Mouse (Mus musculus) forebrain, postnatal 0 days (tissue): Measurements from ENCODE around the gene Ccdc39. TPM values are rescaled to one million over a fixed set of nuclear protein-coding genes. Genes with fewer than 3 reads are reported as not detected.

ENCODE experiments used
- ATAC-seq: fragments of 200-750 bp; cut with Nextera tagmentation; 2 replicates; pipeline ENCODE4 v1.8.0; 2017; ENCODE audit warnings: mild to moderate bottlenecking, moderate library complexity
- DNase-seq: peaks from one replicate; pipeline ENCODE4 v3.0.0-alpha.2; 2015
- H3K27ac ChIP-seq: fragments of 300-500 bp; sonication (generic); 2 replicates; pipeline ENCODE4 v1.5.1; 2014; ENCODE audit warnings: low read depth, mild to moderate bottlenecking, antibody characterized with exemption, low read length, moderate library complexity, mixed read lengths
- H3K27me3 ChIP-seq: fragments of 300-500 bp; sonication (generic); 2 replicates; pipeline ENCODE4 v1.6.1; 2014; ENCODE audit warnings: mild to moderate bottlenecking, low read length, mixed read lengths; ENCODE audit not compliant: insufficient read depth
- H3K36me3 ChIP-seq: fragments of 300-500 bp; sonication (generic); 2 replicates; pipeline ENCODE4 v1.6.1; 2014; ENCODE audit warnings: mild to moderate bottlenecking, moderate library complexity; ENCODE audit not compliant: insufficient read depth
- H3K4me1 ChIP-seq: fragments of 300-500 bp; sonication (generic); 2 replicates; pipeline ENCODE4 v1.6.1; 2014; ENCODE audit warnings: antibody characterized with exemption; ENCODE audit not compliant: insufficient read depth
- H3K4me2 ChIP-seq: fragments of 300-500 bp; sonication (generic); 2 replicates; pipeline ENCODE4 v1.6.1; 2014; ENCODE audit warnings: low read depth, mild to moderate bottlenecking, moderate library complexity
- H3K4me3 ChIP-seq: fragments of 300-500 bp; sonication (generic); 2 replicates; pipeline ENCODE4 v1.5.1; 2014; ENCODE audit warnings: low read depth, low read length, mixed read lengths
- H3K9ac ChIP-seq: fragments of 300-500 bp; sonication (generic); 2 replicates; pipeline ENCODE4 v1.6.1; 2014; ENCODE audit warnings: mild to moderate bottlenecking
- H3K9me3 ChIP-seq: fragments of 300-500 bp; sonication (generic); 2 replicates; pipeline ENCODE4 v1.6.1; 2016; ENCODE audit warnings: low read length
- CTCF ChIP-seq: sonication (generic); IDR thresholded peaks from 2 replicates; pipeline ENCODE4 v1.5.1; 2016; ENCODE audit warnings: antibody characterized with exemption, control low read depth, low read depth
- WGBS: fragments of 180-500 bp; shearing (Covaris S2); extraction: QIAGEN DNeasy Blood & Tissue Kit; methylation state at CpG from one replicate; pipeline ENCODE4 v1.1.7; 2014; 5-methylcytosine and 5-hydroxymethylcytosine counted together
- polyA plus RNA-seq: library from polyadenylated mRNA; unstranded; fragments of >200 nt; fragmentation: Nextera tagmentation; extraction: Ambion mirVana; gene quantifications from 2 replicates; pipeline ENCODE4 v1.2.1, GENCODE M21; 2015
- total RNA-seq: library from RNA; depleted of rRNA; stranded (reverse); fragments of >200 nt; gene quantifications from 2 replicates; pipeline ENCODE4 v1.2.3, GENCODE M21; 2014; rRNA removed

Ccdc39 gene
- total and polyA plus RNA-seq, 2 experiments from 2014 or later, result 12.9 to 26.7 TPM

DNA sequence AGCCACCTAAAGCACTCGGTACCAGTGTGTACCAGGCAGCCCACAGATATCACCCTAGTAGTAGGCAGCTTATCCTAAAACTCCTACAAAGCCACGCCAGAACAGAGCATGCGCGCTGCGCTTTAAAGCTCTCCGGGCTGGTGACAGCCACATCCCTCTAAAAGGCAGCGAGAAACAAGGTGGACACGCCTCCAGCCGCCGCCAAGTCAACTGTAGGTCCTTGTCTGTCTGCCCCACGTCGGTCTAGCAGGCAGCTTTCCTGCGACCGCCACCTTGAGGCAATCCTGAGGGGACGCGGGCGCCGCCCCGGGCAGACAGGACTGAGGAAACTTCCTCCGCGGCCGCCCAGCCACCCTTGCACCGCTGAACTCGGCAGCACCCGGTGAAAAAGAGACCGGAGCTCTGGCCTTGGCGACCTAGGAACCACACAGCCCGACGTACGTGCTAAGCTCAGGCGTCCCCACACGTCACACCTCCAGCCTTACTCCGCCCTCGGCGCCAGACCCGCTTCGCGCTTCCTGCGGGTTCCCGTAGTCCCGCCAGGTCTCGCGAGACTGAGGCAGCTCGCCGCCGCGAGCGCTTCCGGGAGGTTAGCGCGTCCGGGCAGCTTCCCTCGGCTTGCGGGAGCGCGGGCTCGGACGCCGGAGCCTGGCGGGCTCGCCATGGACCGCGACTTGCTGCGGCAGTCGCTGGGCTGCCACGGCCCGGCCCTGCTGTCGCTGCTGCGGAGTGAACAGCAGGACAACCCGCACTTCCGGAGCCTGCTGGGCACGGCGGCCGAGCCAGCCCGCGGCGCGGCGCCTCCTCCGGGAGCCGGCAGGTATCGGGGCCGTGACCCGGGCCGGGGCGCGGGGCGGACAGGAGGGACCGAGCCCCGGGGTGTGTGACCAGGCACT lies 44.2 kb downstream of the Ccdc39 start, which contains the start of gene Ttc14:
Ttc14 (plus strand) TSS at position 216 of the 896 bp plus-strand sequence.
- H3K4me2 ChIP-seq, result peak within 1 kb of the TSS; percentile 67
- H3K9me3 ChIP-seq, result no peaks in the 10 kb centered on the region
- H3K4me1 ChIP-seq, result peaks cover 6% of the 10 kb centered on the region
- peaks cover 9% of the 10 kb centered on the region for H3K36me3 ChIP-seq
- peak within 1 kb of the TSS; percentile 64 for H3K4me3 ChIP-seq
- peak within 1 kb of the TSS; percentile 99 for H3K27ac ChIP-seq
- DNase-seq, result peak; percentile 98
- WGBS, result under 1% methylated on average over 84 of the region's 90 CpGs
- no peaks in the 10 kb centered on the region for H3K27me3 ChIP-seq
- TF ChIP-seq CTCF, result peak; percentile 60
- peak within 1 kb of the TSS; percentile 92 for H3K9ac ChIP-seq
- ATAC-seq, result peak; percentile 100

DNA sequence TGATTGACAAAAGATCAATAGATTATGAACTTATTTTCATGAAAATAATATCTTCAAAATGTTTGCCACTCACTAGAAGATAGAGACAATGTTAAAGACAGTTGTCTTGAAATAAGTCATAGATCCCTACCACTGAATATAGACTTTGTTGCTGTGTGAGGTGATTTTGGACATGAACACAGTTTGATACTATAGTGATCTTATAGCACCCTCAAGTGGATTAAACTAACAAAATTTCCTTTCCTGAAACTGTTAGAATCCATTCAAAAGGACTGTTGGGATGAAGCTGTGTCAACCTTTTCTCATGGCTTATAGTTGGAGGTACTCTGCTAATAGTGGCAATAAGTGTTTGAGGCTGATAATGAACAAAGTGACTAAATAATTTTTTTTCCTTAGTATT lies 53.1 kb downstream of the Ccdc39 start:
- no peaks in the 10 kb centered on the region for H3K36me3 ChIP-seq
- no peak overlapping the region for H3K4me3 ChIP-seq
- no peak overlapping the region for H3K9ac ChIP-seq
- H3K27ac ChIP-seq, result no peak overlapping the region
- peak; percentile 85 for ATAC-seq
- peak; percentile 63 for TF ChIP-seq CTCF
- H3K27me3 ChIP-seq, result no peaks in the 10 kb centered on the region
- no peaks in the 10 kb centered on the region for H3K9me3 ChIP-seq
- peak; percentile 60 for DNase-seq
- H3K4me2 ChIP-seq, result no peak overlapping the region
- H3K4me1 ChIP-seq, result no peaks in the 10 kb centered on the region

Other genes starting within 250 kb of the Ccdc39 start
- gene Ttc14, start 44.5 kb downstream of the Ccdc39 start, total RNA-seq, result 50.0 and 50.6 TPM in 2 replicates
- 36.8 and 43.7 TPM in 2 replicates for gene Ttc14, start 44.5 kb downstream of the Ccdc39 start, polyA plus RNA-seq
- 72.5 and 79.5 TPM in 2 replicates for gene Fxr1, start 175.6 kb upstream of the Ccdc39 start, total RNA-seq
- 24.6 and 27.3 TPM in 2 replicates for gene Fxr1, start 175.6 kb upstream of the Ccdc39 start, polyA plus RNA-seq
- 80.2 and 113 TPM in 2 replicates for gene Dnajc19, start 237.0 kb upstream of the Ccdc39 start, total RNA-seq
- 178 and 232 TPM in 2 replicates for gene Dnajc19, start 237.0 kb upstream of the Ccdc39 start, polyA plus RNA-seq